Mouse (Mus musculus): ENCODE data around the gene Samd4b.
A peak's percentile ranks its signal among the peaks of the same experiment; 100 is the strongest.

The Samd4b gene

GRCm38 (mm10) chr7:28376011-28376771 lies 221.8 kb downstream of the Samd4b start:
- peak; percentile 91 to 97 for DNase-seq

- peak; percentile 96 for DNase-seq
Measured at GRCm38 (mm10) chr7:28375176-28375921, 222.6 kb downstream of the Samd4b start.

- peak in 1 of 2 experiments; percentile 9 for DNase-seq
Measured at GRCm38 (mm10) chr7:28374647-28375046, 223.3 kb downstream of the Samd4b start.

- peak; percentile 18 to 20 for DNase-seq
Measured at GRCm38 (mm10) chr7:28373891-28374495, 224.0 kb downstream of the Samd4b start.

- peak; percentile 89 to 90 for DNase-seq
Measured at GRCm38 (mm10) chr7:28373131-28373581, 224.8 kb downstream of the Samd4b start.

- DNase-seq = peak; percentile 98 to 100
Measured at GRCm38 (mm10) chr7:28372251-28373108, 225.5 kb downstream of the Samd4b start, which contains the start of gene Plekhg2. TSS of gene Plekhg2 (minus strand) at chr7:28372599.

- peak; percentile 66 to 75 for DNase-seq
Measured at GRCm38 (mm10) chr7:28371514-28371989, 226.4 kb downstream of the Samd4b start.

GRCm38 (mm10) chr7:28370977-28371513 lies 226.9 kb downstream of the Samd4b start:
- peak in 1 of 2 experiments; percentile 37 for DNase-seq

- no peak for DNase-seq
Measured at GRCm38 (mm10) chr7:28370051-28370450, 227.9 kb downstream of the Samd4b start.

- DNase-seq = no peak
Measured at GRCm38 (mm10) chr7:28368276-28368920, 229.5 kb downstream of the Samd4b start.

GRCm38 (mm10) chr7:28367663-28368275 lies 230.2 kb downstream of the Samd4b start:
- no peak for DNase-seq

- DNase-seq = no peak
Measured at GRCm38 (mm10) chr7:28362441-28363060, 235.4 kb downstream of the Samd4b start.

GRCm38 (mm10) chr7:28361647-28362341 lies 236.2 kb downstream of the Samd4b start:
- DNase-seq = peak in 1 of 2 experiments; percentile 13

GRCm38 (mm10) chr7:28360291-28360690 lies 237.7 kb downstream of the Samd4b start:
- DNase-seq = no peak

- DNase-seq = peak in 1 of 2 experiments; percentile 14
Measured at GRCm38 (mm10) chr7:28359854-28360253, 238.1 kb downstream of the Samd4b start.

- DNase-seq = no peak
Measured at GRCm38 (mm10) chr7:28358431-28358830, 239.5 kb downstream of the Samd4b start.

GRCm38 (mm10) chr7:28357984-28358383 lies 240.0 kb downstream of the Samd4b start:
- DNase-seq = peak in 1 of 2 experiments; percentile 27

GRCm38 (mm10) chr7:28356981-28357380 lies 241.0 kb downstream of the Samd4b start:
- peak; percentile 58 to 70 for DNase-seq

- DNase-seq = no peak
Measured at GRCm38 (mm10) chr7:28355221-28355620, 242.7 kb downstream of the Samd4b start.

- DNase-seq = no peak
Measured at GRCm38 (mm10) chr7:28354596-28354995, 243.3 kb downstream of the Samd4b start.

Data from kidney, postnatal 36 days (tissue).